Mouse (Mus musculus) neural tube, embryonic 13.5 days (tissue): Measurements from ENCODE around the gene Bach2. TPM values are rescaled to one million over a fixed set of nuclear protein-coding genes. Genes with fewer than 3 reads are reported as not detected.
A peak's percentile ranks its signal among the peaks of the same experiment; 100 is the strongest.

Experiments
- ATAC-seq: fragments of 200-750 bp; cut with Nextera tagmentation; 2 replicates; pipeline ENCODE4 v1.8.0; 2017; ENCODE audit warnings: low read depth, mild to moderate bottlenecking, moderate TSS enrichment, moderate library complexity
- H3K27ac ChIP-seq: fragments of 300-500 bp; sonication (generic); replicated peaks from 2 replicates; pipeline ENCODE4 v1.5.1; 2015; ENCODE audit warnings: moderate library complexity, mild to moderate bottlenecking, inconsistent platforms
- H3K27me3 ChIP-seq: fragments of 300-500 bp; sonication (generic); 2 replicates; pipeline ENCODE4 v1.6.1; 2015; ENCODE audit warnings: mild to moderate bottlenecking, inconsistent platforms
- H3K36me3 ChIP-seq: fragments of 300-500 bp; sonication (generic); 2 replicates; pipeline ENCODE4 v1.6.1; 2015; ENCODE audit warnings: mild to moderate bottlenecking, inconsistent platforms
- H3K4me1 ChIP-seq: fragments of 300-500 bp; sonication (generic); replicated peaks from 2 replicates; pipeline ENCODE4 v1.6.1; 2015; ENCODE audit warnings: inconsistent platforms
- H3K4me2 ChIP-seq: fragments of 300-500 bp; sonication (generic); 2 replicates; pipeline ENCODE4 v1.6.1; 2015; ENCODE audit warnings: inconsistent platforms, mild to moderate bottlenecking, moderate library complexity
- H3K4me3 ChIP-seq: fragments of 300-500 bp; sonication (generic); 2 replicates; pipeline ENCODE4 v1.5.1; 2015; ENCODE audit warnings: mild to moderate bottlenecking, inconsistent platforms
- H3K9ac ChIP-seq: fragments of 300-500 bp; sonication (generic); 2 replicates; pipeline ENCODE4 v1.6.1; 2015; ENCODE audit warnings: moderate library complexity, mild to moderate bottlenecking, inconsistent platforms
- H3K9me3 ChIP-seq: fragments of 300-500 bp; sonication (generic); 2 replicates; pipeline ENCODE4 v1.6.1; 2016; ENCODE audit warnings: inconsistent platforms
- WGBS: fragments of 180-500 bp; shearing (Covaris S2); methylation state at CpG from one replicate; pipeline ENCODE4 v1.1.7; 2015; 5-methylcytosine and 5-hydroxymethylcytosine counted together
- polyA plus RNA-seq: library from polyadenylated mRNA; unstranded; fragments of >200 nt; fragmentation: Nextera tagmentation; extraction: Ambion mirVana; gene quantifications from 2 replicates; pipeline ENCODE4 v1.2.1, GENCODE M21; 2015

Gene Bach2
- polyA plus RNA-seq, 1 experiment from 2014 or later, result 37.7 TPM

DNA sequence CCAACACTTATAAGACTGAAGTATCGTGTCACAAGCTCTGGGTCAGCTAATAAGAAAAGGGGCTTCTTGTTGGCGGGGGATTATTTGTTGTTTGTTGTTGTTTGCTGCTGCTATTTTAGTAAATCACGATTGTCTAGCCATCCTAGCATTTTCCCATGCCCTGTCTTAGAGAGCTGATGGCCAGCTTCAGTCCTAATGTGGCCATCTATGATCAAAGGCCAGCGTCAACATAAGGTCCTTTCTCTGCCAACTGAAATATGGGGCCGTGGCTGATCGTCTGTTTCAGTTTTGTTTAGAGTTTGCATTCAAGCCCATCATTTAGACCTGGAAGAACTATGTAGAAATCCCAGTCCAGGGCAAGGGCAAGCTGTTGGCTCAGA lies 282.7 kb downstream of the Bach2 start:
- H3K36me3 ChIP-seq, result no peaks in the 10 kb centered on the region
- H3K27ac ChIP-seq, result peak overlapping the region; percentile 6; the same call in 1 of the 2 replicates
- H3K4me2 ChIP-seq, result no peak overlapping the region
- no peaks in the 10 kb centered on the region for H3K27me3 ChIP-seq
- 69% methylated on average over 6 of the region's 6 CpGs for WGBS
- no peaks in the 10 kb centered on the region for H3K9me3 ChIP-seq
- no peak overlapping the region for H3K4me3 ChIP-seq
- no peak for ATAC-seq
- no peak overlapping the region for H3K9ac ChIP-seq
- peaks cover 76% of the 10 kb centered on the region for H3K4me1 ChIP-seq

DNA sequence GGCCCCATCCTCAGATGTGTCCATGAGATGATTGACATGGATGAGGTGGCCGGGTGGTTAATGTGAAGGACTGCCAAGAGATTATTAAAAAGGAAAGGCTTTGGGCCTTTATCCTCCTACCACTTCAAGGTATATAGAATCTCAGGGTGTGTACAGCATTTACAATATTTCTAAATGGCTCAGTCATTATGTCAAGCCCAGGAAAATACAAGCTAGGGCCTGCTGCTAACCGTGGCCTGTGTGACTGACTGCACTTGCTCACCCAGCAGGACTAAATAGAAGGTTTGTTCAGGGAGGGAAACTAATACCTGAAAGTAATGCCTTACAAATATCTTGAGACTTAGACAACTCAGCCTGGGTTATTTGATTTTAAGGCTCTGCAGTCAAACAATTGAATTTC lies 283.4 kb downstream of the Bach2 start:
- H3K4me3 ChIP-seq, result no peak overlapping the region
- no peaks in the 10 kb centered on the region for H3K9me3 ChIP-seq
- no peak overlapping the region for H3K9ac ChIP-seq
- H3K4me1 ChIP-seq, result peaks cover 82% of the 10 kb centered on the region
- no peak overlapping the region for H3K4me2 ChIP-seq
- no peak overlapping the region for H3K27ac ChIP-seq
- no peaks in the 10 kb centered on the region for H3K36me3 ChIP-seq
- H3K27me3 ChIP-seq, result no peaks in the 10 kb centered on the region
- ATAC-seq, result no peak
- WGBS, result 51% methylated on average over 2 of the region's 2 CpGs

DNA sequence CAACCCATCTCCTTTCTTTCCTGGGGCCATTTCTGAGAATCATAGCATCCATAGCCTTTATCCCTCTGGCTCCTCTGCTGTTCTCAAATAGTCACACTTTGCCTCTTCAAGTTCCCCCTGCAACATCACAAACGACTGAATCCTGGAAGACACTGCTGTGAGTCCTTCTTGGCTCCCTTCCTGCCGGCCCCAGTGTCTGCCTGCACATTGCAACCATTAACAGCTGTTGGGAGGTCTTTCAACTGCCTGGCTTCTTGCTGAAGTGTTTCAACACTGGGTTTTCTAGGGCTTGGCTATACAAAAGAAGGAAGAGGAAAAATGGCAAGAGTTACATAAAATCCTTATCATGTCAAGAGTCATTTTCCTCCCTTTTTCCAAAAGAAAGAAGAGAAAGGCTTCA lies 285.7 kb downstream of the Bach2 start:
- H3K4me1 ChIP-seq, result peaks cover 90% of the 10 kb centered on the region
- no peak for ATAC-seq

DNA sequence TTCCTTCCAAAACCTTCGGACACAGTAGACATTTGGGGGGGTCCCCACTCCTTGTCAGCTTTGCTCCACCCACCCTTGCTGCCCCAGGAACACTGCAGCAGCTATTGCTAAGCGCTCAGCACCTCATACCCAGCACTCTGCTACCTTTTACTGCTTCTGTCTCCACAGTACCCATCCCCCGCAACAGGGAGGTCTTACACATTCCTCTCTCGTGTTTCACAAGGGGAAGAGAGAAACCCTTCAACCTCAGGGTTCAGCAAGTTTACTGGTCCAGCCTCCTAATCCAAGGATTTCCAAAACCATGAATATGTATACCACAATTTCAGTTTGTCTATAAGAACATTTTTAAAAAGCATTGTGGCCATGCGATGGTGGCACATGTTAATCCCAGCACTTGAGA lies 286.4 kb downstream of the Bach2 start:
- H3K9me3 ChIP-seq, result no peaks in the 10 kb centered on the region
- H3K36me3 ChIP-seq, result no peaks in the 10 kb centered on the region
- H3K27me3 ChIP-seq, result no peaks in the 10 kb centered on the region
- ATAC-seq, result no peak
- H3K4me2 ChIP-seq, result no peak overlapping the region
- no peak overlapping the region for H3K4me3 ChIP-seq
- no peak overlapping the region for H3K9ac ChIP-seq
- no peak overlapping the region for H3K27ac ChIP-seq
- peaks cover 90% of the 10 kb centered on the region for H3K4me1 ChIP-seq
- 63% methylated on average over 5 of the region's 5 CpGs for WGBS

More for the DNA sequence above, 285.7 kb downstream of the Bach2 start:
- no peak overlapping the region for H3K9ac ChIP-seq
- H3K27ac ChIP-seq, result no peak overlapping the region
- no peaks in the 10 kb centered on the region for H3K36me3 ChIP-seq
- H3K4me2 ChIP-seq, result no peak overlapping the region
- no peaks in the 10 kb centered on the region for H3K9me3 ChIP-seq
- 38% methylated on average over 2 of the region's 2 CpGs for WGBS
- H3K4me3 ChIP-seq, result no peak overlapping the region
- no peaks in the 10 kb centered on the region for H3K27me3 ChIP-seq

DNA sequence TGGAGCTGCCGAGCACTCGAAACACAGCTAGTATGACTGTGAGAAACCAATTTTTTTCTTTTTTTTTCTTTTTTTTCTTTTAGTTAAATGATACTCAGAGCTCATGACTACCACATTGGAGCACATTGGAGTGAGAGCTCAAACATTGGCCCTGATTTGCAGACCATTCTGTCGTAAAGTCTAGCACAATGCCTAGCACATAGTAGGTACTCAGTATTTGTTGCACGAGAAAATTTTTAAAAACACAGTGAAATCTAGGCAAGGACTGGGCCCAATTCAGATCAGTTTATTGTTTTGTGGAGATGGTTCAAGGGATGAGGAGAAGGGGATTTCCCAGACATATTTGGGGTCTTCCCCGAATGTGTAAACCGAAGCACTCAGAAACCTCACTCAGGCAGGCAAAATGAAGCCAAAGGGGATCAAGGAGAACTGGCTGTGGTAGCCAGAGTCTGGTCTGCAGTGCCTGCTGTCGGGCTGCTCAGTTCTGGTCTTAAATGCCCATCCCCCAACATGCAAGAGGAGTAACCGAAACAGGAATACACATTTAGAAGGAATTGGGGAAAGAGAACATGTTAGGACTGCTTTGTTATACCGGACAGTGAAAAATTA lies 287.7 kb downstream of the Bach2 start:
- 65% methylated on average over 9 of the region's 9 CpGs for WGBS
- Histone ChIP-seq H3K36me3 (no peaks in the 10 kb centered on the region), H3K4me3 (no peak overlapping the region), H3K27me3 (no peaks in the 10 kb centered on the region), H3K9me3 (no peaks in the 10 kb centered on the region), H3K9ac (peak overlapping the region; percentile 31), H3K4me1 (peaks cover 90% of the 10 kb centered on the region), H3K27ac (peak overlapping the region; percentile 67), H3K4me2 (no peak overlapping the region)
- ATAC-seq, result no peak

DNA sequence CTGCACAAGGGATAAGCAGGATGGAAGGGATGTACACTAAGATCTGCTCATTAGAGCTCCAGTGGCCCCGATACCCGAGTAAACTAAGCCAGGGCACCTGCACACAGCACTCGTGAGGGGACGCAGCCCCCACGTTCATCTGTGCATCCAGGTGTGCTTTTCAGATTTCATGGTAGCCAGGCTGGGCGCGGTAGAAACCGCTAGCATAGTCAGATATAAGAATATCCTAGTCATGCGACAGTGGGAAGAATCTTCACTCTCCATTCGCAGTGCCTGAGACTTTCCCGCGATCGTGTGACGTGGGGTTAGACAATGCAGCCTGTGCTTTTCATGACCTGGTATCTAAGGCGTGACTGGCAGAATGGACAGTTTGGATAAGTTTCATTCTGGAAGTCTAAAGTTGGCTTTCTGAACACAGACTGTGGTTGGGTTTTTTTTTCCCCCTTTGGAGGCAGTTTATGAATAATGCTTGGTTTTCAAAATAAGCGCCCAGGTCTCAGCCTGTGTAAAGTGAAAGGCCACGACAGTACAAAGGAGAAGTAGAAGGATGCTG lies 290.9 kb downstream of the Bach2 start:
- Histone ChIP-seq H3K9ac (peak overlapping the region; percentile 68), H3K27me3 (no peaks in the 10 kb centered on the region), H3K4me1 (peaks cover 92% of the 10 kb centered on the region), H3K4me2 (peak overlapping the region; percentile 55), H3K36me3 (no peaks in the 10 kb centered on the region), H3K9me3 (no peaks in the 10 kb centered on the region), H3K4me3 (no peak overlapping the region), H3K27ac (peak overlapping the region; percentile 96)
- ATAC-seq, result no peak
- 64% methylated on average over 17 of the region's 17 CpGs for WGBS

DNA sequence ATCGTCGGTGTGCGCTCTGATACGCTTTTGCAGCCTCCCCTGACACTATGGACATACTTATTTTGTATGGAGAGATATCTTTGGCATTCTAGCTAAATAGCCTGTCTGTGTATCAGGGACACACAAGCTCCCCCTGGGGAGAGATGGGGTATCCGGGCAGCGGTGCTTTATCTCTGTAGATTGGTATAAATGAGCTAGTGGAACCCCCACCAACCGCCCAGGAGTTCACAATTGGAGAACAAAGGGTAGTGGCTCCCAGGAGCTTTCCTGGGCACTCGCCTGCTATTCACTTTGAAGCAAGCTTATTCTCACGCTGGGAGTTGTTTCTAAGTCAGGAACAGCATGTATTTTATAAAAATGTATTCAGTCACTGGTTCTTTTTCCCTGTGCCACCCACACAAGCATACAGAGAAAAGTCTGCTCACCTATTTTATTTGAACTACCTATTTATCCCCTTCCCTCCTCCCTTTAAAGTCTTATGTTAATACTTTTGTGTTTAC lies 291.9 kb downstream of the Bach2 start:
- Histone ChIP-seq H3K4me3 (peak overlapping the region; percentile 19), H3K9ac (peak overlapping the region; percentile 68), H3K4me2 (peak overlapping the region; percentile 55), H3K27ac (peak overlapping the region; percentile 96), H3K27me3 (no peaks in the 10 kb centered on the region), H3K4me1 (peaks cover 91% of the 10 kb centered on the region), H3K9me3 (no peaks in the 10 kb centered on the region), H3K36me3 (no peaks in the 10 kb centered on the region)
- ATAC-seq, result peak; percentile 16; the same call in 1 of the 2 replicates
- WGBS, result 11% methylated on average over 9 of the region's 9 CpGs

DNA sequence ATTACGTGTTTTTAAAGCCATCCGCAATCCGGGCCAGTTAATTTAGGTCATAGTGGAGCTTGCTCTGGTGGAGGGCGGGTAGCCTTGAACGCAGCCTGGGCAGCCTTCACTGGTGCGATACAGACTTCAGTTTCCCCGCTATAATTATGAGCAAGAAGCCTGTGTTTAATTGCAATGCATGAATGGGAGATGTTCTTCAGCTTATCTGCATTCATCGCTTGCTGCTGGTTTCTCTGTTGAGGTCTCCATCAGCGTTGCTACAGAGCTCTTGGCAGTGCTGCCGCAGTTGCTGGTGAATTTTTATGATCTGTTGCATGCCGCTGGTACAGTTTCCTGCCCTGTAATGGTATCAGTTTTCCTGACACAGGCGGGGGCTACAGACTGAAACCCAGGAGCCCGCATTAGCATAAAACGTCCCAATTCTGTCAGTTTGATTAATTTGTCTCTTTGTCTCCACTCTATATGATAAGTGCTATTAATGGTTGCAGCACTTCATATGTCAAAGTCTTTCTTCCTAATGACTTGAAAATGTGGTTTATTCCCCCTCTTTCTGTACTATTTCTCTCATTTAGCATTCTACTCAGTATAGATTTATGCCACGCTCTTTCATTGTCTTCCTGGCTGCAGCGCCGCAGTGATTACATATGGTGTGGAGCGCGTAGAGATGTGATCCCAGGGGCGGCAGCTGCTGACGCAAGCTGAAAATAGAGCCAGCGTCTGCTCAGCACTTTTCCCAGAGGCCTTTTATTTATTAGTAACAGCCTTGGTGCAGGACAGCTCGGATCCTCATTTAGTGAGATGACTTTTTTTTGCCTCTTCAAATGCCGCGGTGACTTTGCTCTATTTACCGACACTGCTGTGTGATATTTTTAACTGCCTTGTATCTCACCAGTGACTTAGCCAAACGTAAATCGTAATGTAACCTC lies 292.6 kb downstream of the Bach2 start:
- H3K4me1 ChIP-seq, result peaks cover 91% of the 10 kb centered on the region
- H3K36me3 ChIP-seq, result no peaks in the 10 kb centered on the region
- WGBS, result 10% methylated on average over 28 of the region's 28 CpGs
- no peaks in the 10 kb centered on the region for H3K9me3 ChIP-seq
- peak overlapping the region; percentile 68 for H3K9ac ChIP-seq
- ATAC-seq, result peak; percentile 93
- H3K4me2 ChIP-seq, result peak overlapping the region; percentile 55
- no peaks in the 10 kb centered on the region for H3K27me3 ChIP-seq
- H3K4me3 ChIP-seq, result peak overlapping the region; percentile 19
- peak overlapping the region; percentile 96 for H3K27ac ChIP-seq

DNA sequence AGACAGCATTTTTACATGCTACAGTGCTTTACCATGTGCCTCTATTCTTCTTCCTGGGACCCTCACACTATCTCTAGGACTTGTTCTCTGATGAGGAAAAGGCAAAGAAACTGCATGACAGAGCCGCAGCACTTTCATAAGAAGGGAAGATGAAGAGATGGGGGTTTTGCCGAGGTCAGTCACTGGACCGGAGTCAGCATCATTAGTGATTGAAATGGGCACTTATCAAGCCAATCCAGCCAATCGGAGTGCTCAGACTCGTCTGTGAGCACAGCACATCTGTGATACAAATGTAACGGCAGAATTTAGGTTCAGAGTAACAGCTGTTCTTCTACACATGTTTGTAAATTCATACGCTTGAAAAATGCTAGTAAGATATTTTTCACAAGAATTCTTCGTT lies 293.5 kb downstream of the Bach2 start:
- peak overlapping the region; percentile 55 for H3K4me2 ChIP-seq
- peaks cover 93% of the 10 kb centered on the region for H3K4me1 ChIP-seq
- H3K9me3 ChIP-seq, result no peaks in the 10 kb centered on the region
- H3K4me3 ChIP-seq, result peak overlapping the region; percentile 19
- 32% methylated on average over 8 of the region's 8 CpGs for WGBS
- peak overlapping the region; percentile 68 for H3K9ac ChIP-seq
- H3K27me3 ChIP-seq, result no peaks in the 10 kb centered on the region
- no peaks in the 10 kb centered on the region for H3K36me3 ChIP-seq
- ATAC-seq, result no peak
- H3K27ac ChIP-seq, result peak overlapping the region; percentile 96

DNA sequence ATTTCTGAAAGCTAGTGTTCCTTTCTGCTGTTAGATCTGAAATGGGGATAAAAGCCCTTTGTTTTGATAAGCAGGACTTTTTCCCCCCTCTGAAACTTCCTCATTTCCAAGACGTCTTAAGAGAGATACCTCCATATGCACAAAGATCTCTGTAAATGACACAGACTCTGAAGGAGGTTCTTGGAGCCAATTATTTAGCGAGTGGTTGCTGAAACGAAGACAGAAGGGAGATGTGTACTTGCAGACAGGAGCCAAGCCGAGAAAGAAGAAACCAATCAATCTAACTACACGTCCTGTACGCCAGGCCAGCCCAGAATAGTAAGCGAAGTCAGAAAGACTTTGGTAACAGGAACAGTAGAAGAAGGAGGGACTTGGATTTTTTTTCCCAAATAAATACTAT lies 295.1 kb downstream of the Bach2 start:
- Histone ChIP-seq H3K4me1 (peaks cover 94% of the 10 kb centered on the region), H3K27ac (peak overlapping the region; percentile 96), H3K36me3 (no peaks in the 10 kb centered on the region), H3K27me3 (no peaks in the 10 kb centered on the region), H3K4me3 (no peak overlapping the region), H3K9ac (0 out of 2 replicates have a peak overlapping the region, but pooled peaks have one; percentile 32), H3K4me2 (no peak overlapping the region), H3K9me3 (no peaks in the 10 kb centered on the region)
- 49% methylated on average over 7 of the region's 7 CpGs for WGBS
- no peak for ATAC-seq

DNA sequence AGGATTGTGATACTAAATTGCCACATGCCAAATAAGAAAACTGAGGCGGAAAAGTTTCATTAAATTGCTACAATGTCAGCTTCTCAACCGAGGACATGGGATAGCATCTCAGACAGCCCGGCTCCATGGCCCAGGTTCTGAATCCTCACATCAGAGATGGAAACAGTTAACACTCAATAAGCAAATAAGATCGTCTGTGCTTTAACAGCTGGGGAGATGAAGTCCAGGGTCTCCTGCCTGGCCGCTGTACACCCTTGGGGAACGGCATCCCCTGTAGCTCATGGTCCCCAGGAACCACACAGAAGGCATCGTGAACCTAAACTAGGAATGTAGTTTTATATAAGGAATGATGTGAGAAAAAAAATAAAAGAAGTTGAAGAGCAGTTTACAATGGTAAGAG lies 297.0 kb downstream of the Bach2 start:
- no peak overlapping the region for H3K4me2 ChIP-seq
- H3K27me3 ChIP-seq, result no peaks in the 10 kb centered on the region
- no peak overlapping the region for H3K4me3 ChIP-seq
- no peak overlapping the region for H3K9ac ChIP-seq
- peaks cover 81% of the 10 kb centered on the region for H3K4me1 ChIP-seq
- no peaks in the 10 kb centered on the region for H3K36me3 ChIP-seq
- no peak for ATAC-seq
- H3K27ac ChIP-seq, result no peak overlapping the region
- 78% methylated on average over 7 of the region's 7 CpGs for WGBS
- no peaks in the 10 kb centered on the region for H3K9me3 ChIP-seq

DNA sequence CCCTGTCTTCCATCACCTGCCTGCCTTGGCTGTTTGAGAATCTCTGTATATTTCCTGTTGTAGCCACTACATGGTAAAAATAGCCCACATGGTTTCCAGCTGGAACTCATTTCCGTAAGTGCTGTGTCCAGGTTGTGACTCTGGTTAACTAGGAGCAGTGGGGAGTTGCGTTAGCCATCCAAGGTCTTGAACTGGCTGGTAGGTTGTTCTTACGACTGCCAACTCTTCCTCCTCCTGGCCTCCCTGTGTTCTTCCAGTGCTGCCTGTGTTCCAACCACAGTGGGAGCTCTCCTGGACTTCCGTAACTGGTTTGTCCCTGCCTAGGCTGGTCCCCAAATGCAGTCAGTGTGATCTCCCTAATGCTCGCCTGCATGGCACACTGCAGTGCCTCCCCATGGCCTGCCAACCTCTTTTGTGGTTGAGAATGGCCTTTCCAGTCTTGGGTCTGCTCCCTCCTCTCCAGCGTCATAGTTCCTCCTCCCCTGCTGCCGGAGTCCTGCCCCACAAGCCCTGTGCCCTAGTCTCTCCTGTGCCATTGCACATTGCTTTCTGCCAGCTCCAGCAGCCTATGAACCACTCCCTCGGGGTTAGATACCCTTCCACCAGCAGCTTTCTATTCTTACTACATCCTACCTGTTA lies 298.4 kb downstream of the Bach2 start:
- H3K36me3 ChIP-seq, result no peaks in the 10 kb centered on the region
- H3K4me3 ChIP-seq, result no peak overlapping the region
- H3K27me3 ChIP-seq, result no peaks in the 10 kb centered on the region
- H3K4me1 ChIP-seq, result peaks cover 68% of the 10 kb centered on the region
- H3K9ac ChIP-seq, result 0 out of 2 replicates have a peak overlapping the region, but pooled peaks have one; percentile 5
- 65% methylated on average over 8 of the region's 8 CpGs for WGBS
- H3K27ac ChIP-seq, result peak overlapping the region; percentile 52
- no peak for ATAC-seq
- H3K9me3 ChIP-seq, result no peaks in the 10 kb centered on the region
- no peak overlapping the region for H3K4me2 ChIP-seq
